Mouse (Mus musculus) forebrain, embryonic 13.5 days (tissue): ENCODE results near the gene Gm20517. TPM values are rescaled to one million over a fixed set of nuclear protein-coding genes. Genes with fewer than 3 reads are reported as not detected.

Experiments
- ATAC-seq: fragments of 200-750 bp; cut with Nextera tagmentation; 2 replicates; pipeline ENCODE4 v1.8.0; 2017
- H3K27ac ChIP-seq: fragments of 300-500 bp; sonication (generic); 2 replicates; pipeline ENCODE4 v1.5.1; 2015; ENCODE audit warnings: inconsistent platforms, mild to moderate bottlenecking, moderate library complexity
- H3K27me3 ChIP-seq: fragments of 300-500 bp; sonication (generic); 2 replicates; pipeline ENCODE4 v1.6.1; 2015; ENCODE audit warnings: mild to moderate bottlenecking, inconsistent platforms
- H3K36me3 ChIP-seq: fragments of 300-500 bp; sonication (generic); 2 replicates; pipeline ENCODE4 v1.6.1; 2015; ENCODE audit warnings: mild to moderate bottlenecking, inconsistent platforms; ENCODE audit not compliant: poor library complexity, severe bottlenecking
- H3K4me1 ChIP-seq: fragments of 300-500 bp; sonication (generic); 2 replicates; pipeline ENCODE4 v1.6.1; 2015; ENCODE audit warnings: inconsistent platforms
- H3K4me2 ChIP-seq: fragments of 300-500 bp; sonication (generic); 2 replicates; pipeline ENCODE4 v1.6.1; 2015; ENCODE audit warnings: inconsistent platforms, mild to moderate bottlenecking, moderate library complexity
- H3K4me3 ChIP-seq: fragments of 300-500 bp; sonication (generic); 2 replicates; pipeline ENCODE4 v1.5.1; 2015; ENCODE audit warnings: mild to moderate bottlenecking, inconsistent platforms
- H3K9ac ChIP-seq: fragments of 300-500 bp; sonication (generic); 2 replicates; pipeline ENCODE4 v1.6.1; 2015; ENCODE audit warnings: mild to moderate bottlenecking, inconsistent platforms
- H3K9me3 ChIP-seq: fragments of 300-500 bp; sonication (generic); replicated peaks from 2 replicates; pipeline ENCODE4 v1.6.1; 2016; ENCODE audit warnings: inconsistent platforms
- WGBS: fragments of 180-500 bp; shearing (Covaris S2); methylation state at CpG from one replicate; pipeline ENCODE4 v1.1.7; 2015; 5-methylcytosine and 5-hydroxymethylcytosine counted together
- polyA plus RNA-seq: library from polyadenylated mRNA; unstranded; fragments of >200 nt; fragmentation: Nextera tagmentation; extraction: Ambion mirVana; gene quantifications from 2 replicates; pipeline ENCODE4 v1.2.1, GENCODE M21; 2015

Gm20517 gene
- 1.7 and 3.0 TPM in 2 replicates for polyA plus RNA-seq

DNA sequence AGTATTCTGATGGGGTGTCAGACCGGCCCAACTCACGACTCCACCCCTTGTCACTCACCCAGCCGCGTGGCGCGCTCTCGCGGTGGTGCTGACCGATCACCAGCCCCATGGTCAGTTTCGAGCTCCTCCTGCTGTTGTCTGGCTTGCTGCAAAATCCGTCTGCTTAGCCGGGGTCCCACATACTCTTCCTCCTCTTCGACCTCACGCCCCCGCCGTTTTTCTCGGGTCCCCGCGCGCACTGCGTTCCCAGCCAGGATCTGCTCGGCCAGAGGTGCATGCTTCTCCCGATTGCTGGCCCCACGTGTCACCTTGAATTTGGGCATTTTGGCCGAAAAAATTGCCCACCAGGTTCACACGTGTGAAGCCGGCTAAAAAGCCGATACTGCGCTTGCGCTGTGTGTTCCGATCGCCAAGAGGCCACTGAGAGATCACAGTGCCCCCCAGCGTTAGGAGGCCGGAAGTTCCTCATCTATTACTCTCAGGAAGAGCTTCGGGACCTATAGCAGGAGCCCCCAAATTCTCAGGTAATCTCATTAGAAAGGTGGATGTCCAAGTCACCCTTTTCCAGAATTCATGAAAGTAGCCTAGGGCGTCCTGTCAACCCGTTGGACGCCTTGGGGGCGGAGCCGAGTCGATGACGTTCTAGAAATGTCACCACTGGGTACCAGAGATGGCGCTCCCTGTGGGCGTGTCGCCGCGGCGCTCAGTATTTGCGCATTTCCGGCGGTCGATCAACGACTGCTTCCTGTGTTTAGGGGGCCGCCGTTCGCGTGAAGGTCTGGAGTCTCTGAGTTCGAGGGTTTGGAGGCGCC lies at the start of gene Gm20517, which contains the start of the genes Bysl and Med20:
TSS of gene Gm20517 (plus strand) at position 741 of the 812 bp plus-strand sequence.
TSS of gene Bysl (minus strand) at position 644 of the 812 bp plus-strand sequence.
TSS of gene Med20 (plus strand) at position 734 of the 812 bp plus-strand sequence.
- H3K9me3 ChIP-seq, result no peaks in the 10 kb centered on the region
- under 1% methylated on average over 59 of the region's 59 CpGs for WGBS

DNA sequence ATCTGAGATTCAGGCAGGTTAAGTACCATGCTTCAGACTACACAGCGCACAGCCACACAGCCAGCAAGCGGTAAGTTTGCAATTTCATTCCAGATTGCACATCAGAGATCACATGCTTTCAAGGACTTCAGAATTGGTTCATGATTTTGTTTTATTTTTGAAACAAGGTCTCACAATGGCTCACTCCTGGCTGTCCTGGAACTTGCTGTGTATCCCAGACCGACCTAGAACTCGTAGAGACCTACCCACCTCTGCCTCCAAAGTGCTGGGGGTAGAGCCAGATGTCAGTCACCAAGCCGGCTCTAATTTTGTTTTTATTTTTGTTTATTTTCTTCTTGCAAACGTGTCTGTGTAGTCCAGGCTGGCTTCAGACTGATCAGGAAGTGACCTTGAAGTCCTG lies 48.5 kb upstream of the Gm20517 start:
- WGBS, result 86% methylated on average over 6 of the region's 6 CpGs
- H3K4me1 ChIP-seq, result peaks cover 6% of the 10 kb centered on the region; the same call in 1 of the 2 replicates

More for the DNA sequence above, at the start of gene Gm20517, which contains the start of the genes Bysl and Med20:
- Histone ChIP-seq H3K4me1 (peaks cover 31% of the 10 kb centered on the region), H3K9ac (peak within 1 kb of the TSS; percentile 80), H3K27ac (peak within 1 kb of the TSS; percentile 35; the same call in 1 of the 2 replicates), H3K4me3 (peak within 1 kb of the TSS; percentile 87), H3K27me3 (no peaks in the 10 kb centered on the region), H3K4me2 (peak within 1 kb of the TSS; percentile 94), H3K36me3 (peaks cover 52% of the 10 kb centered on the region)
- peak; percentile 98 for ATAC-seq

DNA sequence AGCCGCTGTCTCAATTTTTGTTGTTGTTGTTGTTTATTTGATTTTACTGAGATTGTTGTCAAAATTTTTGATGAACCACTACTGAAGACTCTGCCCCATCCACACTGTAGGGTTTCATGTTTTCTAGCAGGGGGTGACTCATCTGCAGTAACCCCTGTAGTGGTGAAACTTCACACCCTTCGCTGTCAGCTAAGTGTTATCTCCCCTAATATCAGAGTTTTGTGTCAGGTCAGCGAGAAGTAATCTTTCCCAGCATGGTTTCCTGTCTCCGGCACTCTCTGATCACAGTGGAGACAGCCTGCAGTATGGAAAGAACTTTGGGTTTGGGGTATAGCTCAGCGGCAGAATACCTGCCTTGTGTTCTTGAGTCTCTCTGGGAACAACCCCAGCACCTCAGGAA lies 46.8 kb upstream of the Gm20517 start:
- no peaks in the 10 kb centered on the region for H3K9me3 ChIP-seq
- ATAC-seq, result no peak
- no peak overlapping the region for H3K9ac ChIP-seq
- H3K36me3 ChIP-seq, result no peaks in the 10 kb centered on the region
- peaks cover 6% of the 10 kb centered on the region; the same call in 1 of the 2 replicates for H3K4me1 ChIP-seq
- no peak overlapping the region for H3K27ac ChIP-seq
- WGBS, result 90% methylated on average over 5 of the region's 5 CpGs
- H3K4me3 ChIP-seq, result no peak overlapping the region
- no peak overlapping the region for H3K4me2 ChIP-seq
- no peaks in the 10 kb centered on the region for H3K27me3 ChIP-seq

More for the DNA sequence above, 48.5 kb upstream of the Gm20517 start:
- no peak overlapping the region for H3K4me2 ChIP-seq
- no peak overlapping the region for H3K9ac ChIP-seq
- ATAC-seq, result no peak
- H3K27ac ChIP-seq, result no peak overlapping the region
- H3K4me3 ChIP-seq, result no peak overlapping the region
- no peaks in the 10 kb centered on the region for H3K9me3 ChIP-seq
- H3K27me3 ChIP-seq, result no peaks in the 10 kb centered on the region
- H3K36me3 ChIP-seq, result no peaks in the 10 kb centered on the region

GRCm38 (mm10) chr17:47566133-47566532 lies 45.3 kb upstream of the Gm20517 start:
- Histone ChIP-seq H3K27me3 (no peaks in the 10 kb centered on the region), H3K4me1 (peaks cover 6% of the 10 kb centered on the region; the same call in 1 of the 2 replicates), H3K4me2 (no peak overlapping the region), H3K27ac (no peak overlapping the region), H3K9ac (no peak overlapping the region), H3K36me3 (no peaks in the 10 kb centered on the region), H3K9me3 (no peaks in the 10 kb centered on the region), H3K4me3 (no peak overlapping the region)
- peak; percentile 38; the same call in 1 of the 2 replicates for ATAC-seq
- WGBS, result 4% methylated on average over 2 of the region's 2 CpGs

DNA sequence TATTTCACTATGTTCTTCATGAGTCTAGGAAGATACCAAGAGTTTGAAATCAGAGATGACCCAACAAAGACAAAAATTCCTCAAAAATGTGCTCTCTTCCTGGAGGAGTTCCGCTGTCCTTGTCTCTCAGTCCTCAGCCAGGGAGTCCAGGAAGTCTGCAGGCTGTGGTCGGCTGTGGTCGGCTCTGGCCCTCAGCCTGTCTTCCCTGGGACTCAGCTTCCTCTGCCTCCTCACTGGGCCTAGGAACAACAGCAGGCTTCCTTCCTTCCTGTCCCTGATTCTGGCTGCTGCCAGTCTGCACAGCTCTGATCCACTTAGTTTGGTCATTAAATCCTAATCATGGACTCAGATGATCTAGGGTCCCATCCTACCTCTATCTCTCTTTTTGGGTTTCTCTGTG lies 44.1 kb upstream of the Gm20517 start:
- Histone ChIP-seq H3K4me1 (peaks cover 6% of the 10 kb centered on the region; the same call in 1 of the 2 replicates), H3K27ac (no peak overlapping the region), H3K9ac (no peak overlapping the region), H3K9me3 (no peaks in the 10 kb centered on the region), H3K27me3 (no peaks in the 10 kb centered on the region), H3K4me2 (no peak overlapping the region), H3K36me3 (no peaks in the 10 kb centered on the region), H3K4me3 (no peak overlapping the region)
- WGBS, result 91% methylated on average over 3 of the region's 3 CpGs
- ATAC-seq, result no peak

- 94% methylated on average over 3 of the region's 3 CpGs for WGBS
Observed at GRCm38 (mm10) chr17:47568389-47568788, 43.0 kb upstream of the Gm20517 start.

GRCm38 (mm10) chr17:47568951-47569527 lies 42.4 kb upstream of the Gm20517 start:
- Histone ChIP-seq H3K27me3 (0 out of 2 replicates have a peak, but pooled peaks cover 3% of the 10 kb centered on the region), H3K27ac (no peak overlapping the region), H3K9ac (no peak overlapping the region), H3K36me3 (no peaks in the 10 kb centered on the region), H3K4me3 (no peak overlapping the region), H3K9me3 (no peaks in the 10 kb centered on the region), H3K4me1 (peaks cover 6% of the 10 kb centered on the region; the same call in 1 of the 2 replicates), H3K4me2 (no peak overlapping the region)
- no peak for ATAC-seq
- WGBS, result 66% methylated on average over 10 of the region's 10 CpGs

More at GRCm38 (mm10) chr17:47568389-47568788, 43.0 kb upstream of the Gm20517 start:
- no peak overlapping the region for H3K4me2 ChIP-seq
- H3K36me3 ChIP-seq, result no peaks in the 10 kb centered on the region
- H3K4me1 ChIP-seq, result peaks cover 6% of the 10 kb centered on the region; the same call in 1 of the 2 replicates
- no peak overlapping the region for H3K4me3 ChIP-seq
- no peaks in the 10 kb centered on the region for H3K9me3 ChIP-seq
- no peak overlapping the region for H3K27ac ChIP-seq
- H3K9ac ChIP-seq, result no peak overlapping the region
- 0 out of 2 replicates have a peak, but pooled peaks cover 1% of the 10 kb centered on the region for H3K27me3 ChIP-seq
- ATAC-seq, result no peak

GRCm38 (mm10) chr17:47571621-47572020 lies 39.8 kb upstream of the Gm20517 start:
- no peak overlapping the region for H3K27ac ChIP-seq
- H3K4me2 ChIP-seq, result no peak overlapping the region
- no peak overlapping the region for H3K4me3 ChIP-seq
- H3K9ac ChIP-seq, result no peak overlapping the region
- no peaks in the 10 kb centered on the region for H3K4me1 ChIP-seq
- WGBS, result 21% methylated on average over 7 of the region's 7 CpGs
- no peak for ATAC-seq
- H3K27me3 ChIP-seq, result 0 out of 2 replicates have a peak, but pooled peaks cover 3% of the 10 kb centered on the region
- H3K9me3 ChIP-seq, result no peaks in the 10 kb centered on the region
- H3K36me3 ChIP-seq, result no peaks in the 10 kb centered on the region

DNA sequence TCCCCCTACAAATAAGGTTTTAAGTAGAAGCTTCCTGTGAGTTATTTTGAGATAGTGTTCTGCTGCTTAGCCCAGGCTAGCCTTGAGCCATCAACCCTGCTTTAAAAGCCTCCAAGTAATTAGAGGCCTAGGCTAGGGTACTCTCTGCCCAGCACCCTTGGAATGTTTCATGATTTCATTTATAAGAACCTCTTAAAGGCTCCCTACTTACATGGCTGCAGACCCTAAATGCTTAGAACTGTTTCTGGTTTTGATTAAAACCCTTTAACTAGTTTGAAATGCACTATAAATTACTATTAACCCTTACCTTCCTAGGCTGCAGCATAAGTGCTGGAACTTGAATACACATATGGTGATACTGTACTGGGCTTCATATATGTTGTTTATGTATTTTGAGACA lies 39.0 kb upstream of the Gm20517 start:
- H3K27me3 ChIP-seq, result 0 out of 2 replicates have a peak, but pooled peaks cover 3% of the 10 kb centered on the region
- H3K4me2 ChIP-seq, result no peak overlapping the region
- no peak overlapping the region for H3K4me3 ChIP-seq
- no peaks in the 10 kb centered on the region for H3K36me3 ChIP-seq
- H3K9me3 ChIP-seq, result no peaks in the 10 kb centered on the region
- H3K9ac ChIP-seq, result no peak overlapping the region
- no peak overlapping the region for H3K27ac ChIP-seq
- no peak for ATAC-seq
- H3K4me1 ChIP-seq, result no peaks in the 10 kb centered on the region

DNA sequence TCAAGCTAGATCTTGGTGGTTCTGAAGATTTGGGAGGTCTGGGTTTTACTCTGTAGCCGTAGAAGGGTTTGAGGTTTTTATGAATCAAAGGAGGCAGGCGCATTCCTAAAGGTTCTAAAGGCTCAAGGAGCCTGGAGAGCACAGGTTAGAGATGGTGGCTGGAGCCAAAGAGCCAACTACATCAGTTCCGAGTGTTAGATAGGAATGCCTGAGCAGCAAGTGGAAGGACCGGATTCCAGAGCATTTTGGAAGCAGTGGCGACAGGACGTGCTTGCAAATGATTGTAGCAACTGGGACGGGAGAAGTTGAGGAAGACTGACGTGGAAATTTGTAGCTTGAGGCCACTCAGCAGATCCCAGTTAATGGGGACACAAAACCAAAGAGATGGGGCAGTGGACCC lies 37.4 kb upstream of the Gm20517 start:
- 0 out of 2 replicates have a peak, but pooled peaks cover 3% of the 10 kb centered on the region for H3K27me3 ChIP-seq
- H3K4me2 ChIP-seq, result no peak overlapping the region
- no peak overlapping the region for H3K27ac ChIP-seq
- ATAC-seq, result no peak
- no peak overlapping the region for H3K4me3 ChIP-seq
- 78% methylated on average over 8 of the region's 8 CpGs for WGBS
- H3K4me1 ChIP-seq, result no peaks in the 10 kb centered on the region
- no peaks in the 10 kb centered on the region for H3K36me3 ChIP-seq
- H3K9ac ChIP-seq, result no peak overlapping the region
- H3K9me3 ChIP-seq, result no peaks in the 10 kb centered on the region

GRCm38 (mm10) chr17:47574830-47575229 lies 36.6 kb upstream of the Gm20517 start:
- H3K4me2 ChIP-seq, result no peak overlapping the region
- WGBS, result 75% methylated on average over 11 of the region's 11 CpGs
- ATAC-seq, result no peak
- H3K4me1 ChIP-seq, result no peaks in the 10 kb centered on the region
- no peak overlapping the region for H3K4me3 ChIP-seq
- no peaks in the 10 kb centered on the region for H3K36me3 ChIP-seq
- H3K9me3 ChIP-seq, result no peaks in the 10 kb centered on the region
- H3K27me3 ChIP-seq, result 0 out of 2 replicates have a peak, but pooled peaks cover 3% of the 10 kb centered on the region
- H3K9ac ChIP-seq, result no peak overlapping the region
- H3K27ac ChIP-seq, result no peak overlapping the region

DNA sequence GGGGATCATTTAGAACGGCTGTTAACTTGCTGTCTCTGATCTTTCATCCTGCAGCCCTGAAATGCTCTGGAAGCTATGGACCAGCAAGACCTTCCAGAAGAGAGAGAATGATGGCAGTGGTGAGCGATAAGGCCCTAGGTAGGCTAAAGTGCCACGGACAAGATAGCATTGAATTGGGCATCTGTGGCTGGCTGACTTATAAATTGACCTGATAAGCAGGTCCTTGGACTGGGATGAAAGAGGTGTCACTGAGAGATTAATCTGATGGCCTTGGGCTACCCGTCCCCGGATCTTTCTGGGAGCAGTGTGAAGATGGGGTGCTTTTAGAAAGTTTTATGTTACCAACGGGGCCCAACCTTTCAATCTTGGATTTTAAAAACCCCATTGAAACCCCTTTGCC lies 32.7 kb upstream of the Gm20517 start:
- Histone ChIP-seq H3K4me3 (no peak overlapping the region), H3K27me3 (no peaks in the 10 kb centered on the region), H3K36me3 (no peaks in the 10 kb centered on the region), H3K4me1 (no peaks in the 10 kb centered on the region), H3K4me2 (no peak overlapping the region), H3K9me3 (no peaks in the 10 kb centered on the region), H3K27ac (no peak overlapping the region), H3K9ac (no peak overlapping the region)
- WGBS, result 88% methylated on average over 6 of the region's 6 CpGs
- no peak for ATAC-seq
